In genomic region chr8:4250306-4250970, GRCm38 (mm10) we compare ENCODE assay signal across 9 mouse cellular contexts. TPM values are rescaled to one million over a fixed set of nuclear protein-coding genes. Genes with fewer than 3 reads are reported as not detected.
DNase-seq lines count a peak whose midpoint lies in the region; ATAC-seq and TF ChIP-seq lines count a peak whose summit lies in the region.
"Had no signal": no experiment of that assay in that cellular context is flagged by ENCODE, and none has a peak within 500 bp of the region (broad histone marks: within the 10 kb centered on the region; RNA-seq: fewer than 3 reads in every experiment).

No protein-coding gene starts in this region.

- no peaks in the 10 kb centered on the region for H3K9me3 ChIP-seq in hindbrain, embryonic 12.5 days (replicated peaks)

- TF ChIP-seq POLR2A in cerebellum, adult 2 months (IDR thresholded peaks at IDR 0.05; ENCODE audit: borderline replicate concordance, insufficient read depth, low read length), result no peak

- 0 out of 2 replicates have a peak overlapping the region, but pooled peaks have one; percentile 3 for H3K4me2 ChIP-seq in hindbrain, embryonic 12.5 days (replicated peaks)

- no peak overlapping the region for H3K9ac ChIP-seq in hindbrain, embryonic 12.5 days

- H3K4me3 ChIP-seq in cerebellum, adult 2 months (replicated peaks; ENCODE audit: insufficient read depth, low read depth, low read length), result no peak overlapping the region
- no peak overlapping the region for H3K4me3 ChIP-seq in hindbrain, embryonic 12.5 days

- peaks cover 11% of the 10 kb centered on the region for H3K4me1 ChIP-seq in cerebellum, adult 2 months (ENCODE audit: control insufficient read depth, insufficient read depth, low read length)
- H3K4me1 ChIP-seq in hindbrain, embryonic 12.5 days, result peaks cover 29% of the 10 kb centered on the region

- 37% methylated on average over 26 of the region's 26 CpGs for WGBS in cerebellum, adult 2 months
- WGBS in hindbrain, embryonic 12.5 days, result 29% methylated on average over 26 of the region's 26 CpGs

- H3K27me3 ChIP-seq in cerebellum, adult 2 months (ENCODE audit: control insufficient read depth, insufficient read depth, low read length), result no peaks in the 10 kb centered on the region
- H3K27me3 ChIP-seq in hindbrain, embryonic 12.5 days, result 0 out of 2 replicates have a peak, but pooled peaks cover 4% of the 10 kb centered on the region

- peaks cover 40% of the 10 kb centered on the region for H3K36me3 ChIP-seq in hindbrain, embryonic 12.5 days

- peak; percentile 78 for DNase-seq in R1 (ENCODE audit: low read depth, low spot score)
- DNase-seq in cerebellum, adult 2 months, result peak; percentile 75 to 79
- DNase-seq in forelimb bud, embryonic 11.5 days (ENCODE audit: low read depth, low spot score), result peak; percentile 80
- DNase-seq in layer of hippocampus, postnatal 36 days, result peak; percentile 82 to 84
- peak; percentile 86 to 88 for DNase-seq in lung, postnatal 4 days
- peak; percentile 93 for DNase-seq in right cerebral cortex, postnatal 14 days
- peak; percentile 75 to 79 for DNase-seq in urinary bladder, postnatal 36 days (ENCODE audit: low spot score in 2 of 2)

- TF ChIP-seq CTCF in cerebellum, adult 2 months (IDR thresholded peaks at IDR 0.05; ENCODE audit: borderline replicate concordance, insufficient read depth, low read depth, low read length), result peak; percentile 80

- ATAC-seq in hindbrain, embryonic 12.5 days (ENCODE audit: low FRiP score), result 0 out of 2 replicates have a peak, but pooled peaks have one; percentile 1

- H3K27ac ChIP-seq in cerebellum, adult 2 months (ENCODE audit: insufficient read depth, low read length), result no peak overlapping the region
- no peak overlapping the region for H3K27ac ChIP-seq in hindbrain, embryonic 12.5 days
- H3K27ac ChIP-seq: macrophage had no signal

RNA-seq across cellular contexts. Expression of gene Tgfbr3l, which starts 2.4 kb away (rescaled TPM):
- 32.6 and 39.8 TPM in 2 replicates for polyA plus RNA-seq in cerebellum, adult 2 months (2012; rRNA removed)
- polyA plus RNA-seq in hindbrain, embryonic 12.5 days (2016; fragmentation: Nextera tagmentation; extraction: Ambion mirVana), result 4.0 and 8.7 TPM in 2 replicates
- total RNA-seq in layer of hippocampus, postnatal 36 days (2021), result 10 to 100 TPM; 13.8 to 14.0 TPM

RNA-seq across cellular contexts. Expression of gene Snapc2, which starts 2.4 kb away (rescaled TPM):
- 43.8 and 47.0 TPM in 2 replicates for polyA plus RNA-seq in cerebellum, adult 2 months (2012; rRNA removed)
- polyA plus RNA-seq in hindbrain, embryonic 12.5 days (2016; fragmentation: Nextera tagmentation; extraction: Ambion mirVana), result 57.3 and 60.2 TPM in 2 replicates
- 10 to 100 TPM; 22.3 to 26.2 TPM for total RNA-seq in layer of hippocampus, postnatal 36 days (2021)

RNA-seq across cellular contexts. Expression of gene Ctxn1, which starts 8.6 kb away (rescaled TPM):
- 21.8 and 24.1 TPM in 2 replicates for polyA plus RNA-seq in cerebellum, adult 2 months (2012; rRNA removed)
- polyA plus RNA-seq in hindbrain, embryonic 12.5 days (2016; fragmentation: Nextera tagmentation; extraction: Ambion mirVana), result 194 and 195 TPM in 2 replicates
- total RNA-seq in layer of hippocampus, postnatal 36 days (2021), result 100 to 1,000 TPM; 500 to 555 TPM
- polyA plus RNA-seq: macrophage had no signal

RNA-seq across cellular contexts. Expression of gene Gm49320, which starts 11.8 kb away (rescaled TPM):
- polyA plus RNA-seq in cerebellum, adult 2 months (2012; rRNA removed), result 8.6 and 9.4 TPM in 2 replicates
- polyA plus RNA-seq in hindbrain, embryonic 12.5 days (2016; fragmentation: Nextera tagmentation; extraction: Ambion mirVana), result 1.4 and 2.0 TPM in 2 replicates
- under 1 TPM; 0.15 to 0.68 TPM for total RNA-seq in layer of hippocampus, postnatal 36 days (2021)

RNA-seq across cellular contexts. Expression of gene Map2k7, which starts 11.9 kb away (rescaled TPM):
- polyA plus RNA-seq in cerebellum, adult 2 months (2012; rRNA removed), result 85.2 and 86.7 TPM in 2 replicates
- 41.2 and 46.4 TPM in 2 replicates for polyA plus RNA-seq in hindbrain, embryonic 12.5 days (2016; fragmentation: Nextera tagmentation; extraction: Ambion mirVana)
- 100 to 1,000 TPM in 1 of 2 experiments, 10 to 100 TPM in 1; 91.3 to 116 TPM for total RNA-seq in layer of hippocampus, postnatal 36 days (2021)
